Mouse (Mus musculus) ES-E14 (cell line): ENCODE results near the gene Fbxl7. TPM values are rescaled to one million over a fixed set of nuclear protein-coding genes. Genes with fewer than 3 reads are reported as not detected.

ENCODE experiments used
- DNase-seq: peaks from one replicate; pipeline ENCODE4 v3.0.0-alpha.2; 2013; ENCODE audit warnings: low read depth, low spot score
- H3K27ac ChIP-seq: 2 replicates; pipeline ENCODE4 v1.5.1; 2012; ENCODE audit warnings: low read depth, mild to moderate bottlenecking, low read length, moderate library complexity, mixed read lengths; ENCODE audit not compliant: poor library complexity, insufficient read depth, severe bottlenecking
- H3K36me3 ChIP-seq: 2 replicates; pipeline ENCODE4 v1.6.1; 2012; ENCODE audit warnings: mild to moderate bottlenecking, low read length, moderate library complexity, mixed read lengths; ENCODE audit not compliant: control insufficient read depth, poor library complexity, insufficient read depth, severe bottlenecking
- H3K4me1 ChIP-seq, 2 experiments: fragments of 150-350 bp in 1 of 2; sonication (generic) in 1 of 2; 2 replicates each; pipeline ENCODE4 v1.6.1; 2012; ENCODE audit warnings: low read length in 2 of 2, mild to moderate bottlenecking in 1 of 2, mixed read lengths in 1 of 2; ENCODE audit not compliant: control insufficient read depth in 2 of 2, insufficient read depth in 2 of 2, poor library complexity in 1 of 2
- H3K4me3 ChIP-seq, 2 experiments: fragments of 150-350 bp in 1 of 2; sonication (generic) in 1 of 2; 2 replicates each; pipeline ENCODE4 v1.5.1; 2012; ENCODE audit warnings: low read length in 2 of 2, low read depth in 1 of 2, mild to moderate bottlenecking in 1 of 2, mixed read lengths in 1 of 2; ENCODE audit not compliant: insufficient read depth in 1 of 2, poor library complexity in 1 of 2, severe bottlenecking in 1 of 2
- H3K9ac ChIP-seq: 2 replicates; pipeline ENCODE4 v1.6.1; 2012; ENCODE audit warnings: low read depth, mild to moderate bottlenecking, low read length, mixed read lengths; ENCODE audit not compliant: poor library complexity, insufficient read depth, severe bottlenecking
- H3K9me3 ChIP-seq: fragments of 150-350 bp; sonication (generic); 2 replicates; pipeline ENCODE4 v1.6.1; 2012; ENCODE audit warnings: low read depth, mild to moderate bottlenecking, low read length; ENCODE audit not compliant: control insufficient read depth, insufficient read depth
- CHD2 ChIP-seq: IDR thresholded peaks from 2 replicates; pipeline ENCODE4 v1.6.1; 2014; ENCODE audit warnings: mild to moderate bottlenecking, low read depth, low read length, inconsistent platforms
- HCFC1 ChIP-seq: IDR thresholded peaks from 2 replicates; pipeline ENCODE4 v1.6.1; 2012; ENCODE audit warnings: low read length, inconsistent platforms, borderline replicate concordance; ENCODE audit not compliant: insufficient read depth
- MAFK ChIP-seq: IDR thresholded peaks from 2 replicates; pipeline ENCODE4 v1.6.1; 2014; ENCODE audit warnings: mild to moderate bottlenecking, low read depth, low read length, inconsistent platforms; ENCODE audit not compliant: insufficient read depth
- ZC3H11A ChIP-seq: IDR thresholded peaks from 2 replicates; pipeline ENCODE4 v1.6.1; 2012; ENCODE audit warnings: low read depth, mild to moderate bottlenecking, inconsistent platforms, low read length, borderline replicate concordance
- ZNF384 ChIP-seq: IDR thresholded peaks from 2 replicates; pipeline ENCODE4 v1.6.1; 2012; ENCODE audit warnings: low read depth, low read length, inconsistent platforms
- in situ Hi-C, 2 experiments: fragments of 600-800 bp; cut with MboI; formaldehyde crosslinking; loops; one replicate each; pipeline ENCODE4 v1.15.1; 2025; ENCODE audit warnings: low sequenced_read_pairs in 2 of 2, inconsistent platforms in 1 of 2; ENCODE audit not compliant: unreplicated experiment in 2 of 2
- total RNA-seq: library from RNA; depleted of rRNA; stranded (reverse); fragments of 300-350 nt; gene quantifications from 2 replicates; pipeline ENCODE4 v1.2.3, GENCODE M21; 2012

The Fbxl7 gene
- total RNA-seq, 1 experiment, result 0.98 TPM

DNA sequence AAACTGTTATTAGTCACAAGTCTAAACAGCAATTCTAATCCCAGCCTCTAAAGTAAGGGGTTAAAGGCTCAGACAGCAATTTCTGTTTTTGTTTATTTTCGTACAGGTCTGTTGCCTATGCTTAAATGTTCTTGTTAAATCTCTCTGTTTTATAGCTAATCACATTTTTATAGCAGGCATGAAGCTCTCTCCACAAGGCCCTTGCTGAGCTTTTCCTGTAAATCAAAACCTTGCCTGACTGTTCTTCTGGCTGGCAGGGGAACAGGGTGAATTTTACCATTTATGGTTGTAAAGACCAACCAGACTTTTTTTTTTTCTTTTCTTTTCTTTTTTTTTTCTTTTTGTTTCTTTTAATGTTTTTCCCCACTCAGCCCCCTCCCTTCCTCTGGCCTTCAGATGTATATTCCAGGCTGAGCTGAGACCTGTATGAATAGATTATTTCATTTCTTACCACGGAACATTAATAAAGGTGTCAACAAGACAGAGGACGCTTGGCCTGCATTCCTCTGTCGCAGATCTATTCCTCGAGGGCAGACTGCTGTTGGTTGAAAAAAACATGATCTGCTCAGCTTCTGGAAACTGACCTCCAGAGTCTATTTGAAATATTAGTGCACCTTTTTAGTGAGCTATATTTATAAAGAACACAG lies 176.9 kb downstream of the Fbxl7 start:
- in situ Hi-C loops, result no loop called here
- H3K36me3 ChIP-seq, result no peaks in the 10 kb centered on the region
- H3K9me3 ChIP-seq, result no peaks in the 10 kb centered on the region
- no peak overlapping the region for H3K9ac ChIP-seq
- no peak for DNase-seq
- H3K27ac ChIP-seq, result no peak overlapping the region
- TF ChIP-seq MAFK (no peak), ZNF384 (no peak), HCFC1 (no peak)
- H3K4me3 ChIP-seq, result no peak overlapping the region
- no peaks in the 10 kb centered on the region for H3K4me1 ChIP-seq

DNA sequence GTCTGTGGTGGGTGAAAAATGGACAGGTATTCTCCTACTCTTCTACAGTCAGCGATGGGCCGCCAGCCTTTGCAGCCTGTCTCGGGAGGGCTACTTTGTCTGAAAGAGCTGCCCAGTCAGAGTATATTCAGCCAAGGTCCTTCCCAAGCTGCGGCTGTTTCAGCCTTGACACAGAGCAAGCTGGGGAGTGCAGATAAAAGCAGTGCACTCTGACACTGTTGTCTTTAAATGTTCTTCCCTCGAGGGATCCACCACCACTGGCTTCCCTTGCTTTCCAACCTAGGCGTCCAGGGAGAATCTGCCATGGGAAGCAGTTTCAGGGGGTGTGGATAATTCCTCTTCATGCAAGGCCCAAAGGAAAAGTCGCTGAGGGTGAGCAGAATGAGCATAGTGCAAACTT lies 177.4 kb downstream of the Fbxl7 start:
- H3K9me3 ChIP-seq, result no peaks in the 10 kb centered on the region
- H3K36me3 ChIP-seq, result no peaks in the 10 kb centered on the region
- in situ Hi-C loops, result no loop called here
- no peak overlapping the region for H3K4me3 ChIP-seq
- H3K27ac ChIP-seq, result no peak overlapping the region
- no peak for DNase-seq
- TF ChIP-seq ZC3H11A, result no peak
- no peak for TF ChIP-seq MAFK
- no peak for TF ChIP-seq ZNF384
- TF ChIP-seq HCFC1, result no peak
- no peak for TF ChIP-seq CHD2
- no peaks in the 10 kb centered on the region for H3K4me1 ChIP-seq
- H3K9ac ChIP-seq, result no peak overlapping the region

DNA sequence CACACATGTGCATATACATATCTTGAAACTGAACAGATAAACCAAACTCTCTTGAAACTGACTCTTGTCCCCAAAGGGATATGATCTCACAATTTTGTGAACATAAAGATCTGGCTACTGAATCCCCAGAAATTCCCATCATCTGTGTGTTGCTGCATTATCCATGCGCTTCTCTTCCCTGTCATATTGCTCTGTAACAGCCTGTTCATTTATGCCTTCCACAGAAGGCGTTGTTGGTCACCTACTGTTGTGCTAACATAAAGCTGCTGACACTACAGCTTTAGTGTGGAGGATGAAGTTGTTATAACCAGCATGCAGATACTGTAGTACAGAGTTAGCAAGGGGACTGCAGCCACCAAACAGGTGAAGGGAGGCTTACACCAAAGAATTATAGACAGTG lies 179.2 kb downstream of the Fbxl7 start:
- no peak overlapping the region for H3K9ac ChIP-seq
- no peaks in the 10 kb centered on the region for H3K4me1 ChIP-seq
- H3K9me3 ChIP-seq, result no peaks in the 10 kb centered on the region
- in situ Hi-C loops, result no loop called here
- H3K4me3 ChIP-seq, result no peak overlapping the region
- no peak for DNase-seq
- H3K36me3 ChIP-seq, result no peaks in the 10 kb centered on the region
- no peak overlapping the region for H3K27ac ChIP-seq
- TF ChIP-seq CHD2 (no peak), HCFC1 (no peak), MAFK (no peak), ZC3H11A (no peak)

DNA sequence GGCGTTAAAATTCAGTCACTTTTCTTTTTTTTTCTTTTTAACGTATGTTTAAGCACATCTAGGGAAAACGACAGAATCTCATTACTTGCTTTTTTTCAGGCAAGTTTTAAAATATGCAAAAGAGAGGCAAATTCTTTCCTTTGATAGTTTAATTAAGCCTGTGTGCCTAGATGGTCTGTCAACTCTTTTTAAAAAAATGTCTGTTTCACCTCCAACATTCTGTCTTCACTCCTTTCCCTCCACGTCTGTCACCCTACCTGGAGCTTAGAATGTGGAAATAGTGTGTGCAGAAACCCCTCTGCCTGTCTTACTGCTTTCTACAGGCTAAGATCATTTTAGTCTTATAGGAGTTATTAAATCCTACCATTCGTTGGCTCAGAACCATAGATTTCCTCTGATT lies 179.7 kb downstream of the Fbxl7 start:
- Histone ChIP-seq H3K27ac (no peak overlapping the region), H3K4me1 (no peaks in the 10 kb centered on the region), H3K4me3 (no peak overlapping the region), H3K9me3 (no peaks in the 10 kb centered on the region), H3K9ac (no peak overlapping the region), H3K36me3 (no peaks in the 10 kb centered on the region)
- DNase-seq, result no peak
- no peak for TF ChIP-seq ZNF384
- no peak for TF ChIP-seq ZC3H11A
- TF ChIP-seq HCFC1, result no peak
- in situ Hi-C loops, result no loop called here

DNA sequence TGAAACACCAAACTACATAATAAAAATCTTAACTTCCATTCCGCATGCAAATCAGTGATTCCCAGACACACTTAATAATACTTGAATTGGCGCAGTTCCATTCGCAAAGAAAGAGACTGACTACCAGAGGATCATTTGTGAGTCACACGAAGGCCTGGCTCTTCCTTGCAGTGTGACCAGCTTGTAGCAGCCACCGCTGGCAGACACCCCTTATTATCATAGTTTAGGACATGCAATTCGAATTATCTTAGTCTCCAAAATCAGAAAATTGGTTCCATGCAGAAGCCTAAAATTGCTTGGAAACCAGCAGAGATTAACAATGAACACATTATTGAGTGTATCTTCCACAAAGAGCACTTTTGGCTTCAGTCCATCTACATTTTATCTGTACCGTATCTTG lies 183.1 kb downstream of the Fbxl7 start:
- in situ Hi-C loops, result no loop called here

More for the DNA sequence above, 183.1 kb downstream of the Fbxl7 start:
- no peaks in the 10 kb centered on the region for H3K9me3 ChIP-seq
- DNase-seq, result no peak
- H3K9ac ChIP-seq, result no peak overlapping the region
- H3K27ac ChIP-seq, result no peak overlapping the region
- H3K4me3 ChIP-seq, result no peak overlapping the region
- TF ChIP-seq ZC3H11A, result no peak
- TF ChIP-seq ZNF384, result no peak
- no peak for TF ChIP-seq MAFK
- TF ChIP-seq HCFC1, result no peak
- no peak for TF ChIP-seq CHD2
- H3K36me3 ChIP-seq, result no peaks in the 10 kb centered on the region
- no peaks in the 10 kb centered on the region for H3K4me1 ChIP-seq
